Mouse (Mus musculus) layer of hippocampus, adult 2 months (tissue): ENCODE measurements around the gene Rab42. TPM values are rescaled to one million over a fixed set of nuclear protein-coding genes. Genes with fewer than 3 reads are reported as not detected.
A peak's percentile ranks its signal among the peaks of the same experiment; 100 is the strongest.

ENCODE experiments used
- DNase-seq, 2 experiments: peaks; one replicate each; pipeline ENCODE4 v3.0.0; 2022; ENCODE audit warnings: low spot score in 2 of 2
- H3K27ac ChIP-seq: fragments of 200-600 bp; 2 replicates; pipeline ENCODE4 v1.8.1; 2022
- H3K4me3 ChIP-seq: fragments of 200-600 bp; 2 replicates; pipeline ENCODE4 v1.8.1; 2022; ENCODE audit warnings: mild to moderate bottlenecking
- CTCF ChIP-seq: fragments of 200-600 bp; conservative IDR thresholded peaks from 2 replicates; pipeline ENCODE4 v1.8.1; 2022; ENCODE audit warnings: antibody characterized with exemption, mild to moderate bottlenecking, moderate library complexity
- total RNA-seq, 2 experiments: library from RNA; stranded (reverse); gene quantifications; 2 replicates each; pipeline ENCODE4 v1.2.3; 2021

The Rab42 gene
- total RNA-seq, 2 experiments from 2014 or later, result 1.2 to 2.1 TPM

DNA sequence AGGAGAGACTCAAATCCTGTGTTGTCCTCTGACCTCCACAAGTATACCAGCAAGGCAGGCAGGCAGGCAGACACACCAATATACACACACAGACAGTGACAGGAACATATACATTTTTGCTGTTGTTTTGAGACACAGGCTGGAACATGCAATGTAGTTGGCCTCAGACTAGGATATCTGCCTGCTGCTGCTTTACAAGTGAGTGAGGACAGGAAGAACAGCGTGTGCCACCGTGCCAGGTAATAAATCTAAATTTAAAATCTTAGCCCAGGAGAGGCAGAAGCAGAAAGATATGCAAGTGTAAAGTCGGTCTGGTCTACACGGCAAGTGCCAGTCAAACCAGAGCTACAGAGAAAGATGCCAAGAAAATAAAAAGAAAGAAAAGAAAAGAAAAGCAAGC, 43.9 kb downstream of the Rab42 start:
- no peak for DNase-seq
- Histone ChIP-seq H3K27ac (peak overlapping the region; percentile 96; the same call in 1 of the 2 replicates), H3K4me3 (peak overlapping the region; percentile 61; the same call in 1 of the 2 replicates)
- TF ChIP-seq CTCF, result no peak

DNA sequence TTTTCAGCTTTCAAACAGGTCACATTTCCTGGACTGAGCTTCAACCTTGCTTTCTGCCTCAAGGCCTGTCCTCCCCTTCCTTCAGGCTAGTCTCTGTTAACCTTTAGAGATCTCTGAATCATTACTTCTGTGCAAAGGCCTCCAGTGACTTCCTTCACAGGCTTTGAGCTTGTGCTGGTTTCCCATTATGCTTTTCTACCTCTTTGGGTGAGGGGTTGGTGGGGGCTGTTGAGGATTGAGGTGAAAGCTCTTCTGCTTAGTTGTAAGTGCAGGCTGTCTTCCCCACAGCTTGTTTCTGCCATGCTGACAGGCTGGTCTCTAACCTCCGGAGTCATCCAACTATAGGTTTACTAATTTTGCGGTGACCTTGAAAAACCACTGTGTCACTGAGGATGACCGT, 46.8 kb downstream of the Rab42 start:
- DNase-seq, result no peak
- no peak for TF ChIP-seq CTCF
- Histone ChIP-seq H3K4me3 (no peak overlapping the region), H3K27ac (no peak overlapping the region)

DNA sequence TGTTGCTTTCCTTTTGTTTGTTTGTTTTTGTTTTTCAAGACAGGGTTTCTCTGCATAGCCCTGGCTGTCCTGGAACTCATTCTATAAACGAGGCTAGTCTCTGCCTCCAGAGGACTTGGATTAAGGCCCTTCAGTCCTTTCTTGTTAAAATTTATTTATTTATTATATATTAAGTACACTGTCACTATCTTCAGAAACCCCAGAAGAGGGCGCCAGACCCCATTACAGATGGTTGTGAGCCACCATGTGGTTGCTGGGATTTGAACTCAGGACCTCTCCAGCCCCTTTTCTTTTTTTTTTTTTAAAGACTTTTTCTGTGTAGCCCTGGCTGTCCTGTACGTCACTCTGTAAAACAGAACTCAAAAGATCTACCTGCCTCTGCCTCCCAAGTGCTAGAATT, 48.2 kb downstream of the Rab42 start:
- Histone ChIP-seq H3K4me3 (no peak overlapping the region), H3K27ac (no peak overlapping the region)
- peak; percentile 57 for TF ChIP-seq CTCF
- DNase-seq, result no peak

DNA sequence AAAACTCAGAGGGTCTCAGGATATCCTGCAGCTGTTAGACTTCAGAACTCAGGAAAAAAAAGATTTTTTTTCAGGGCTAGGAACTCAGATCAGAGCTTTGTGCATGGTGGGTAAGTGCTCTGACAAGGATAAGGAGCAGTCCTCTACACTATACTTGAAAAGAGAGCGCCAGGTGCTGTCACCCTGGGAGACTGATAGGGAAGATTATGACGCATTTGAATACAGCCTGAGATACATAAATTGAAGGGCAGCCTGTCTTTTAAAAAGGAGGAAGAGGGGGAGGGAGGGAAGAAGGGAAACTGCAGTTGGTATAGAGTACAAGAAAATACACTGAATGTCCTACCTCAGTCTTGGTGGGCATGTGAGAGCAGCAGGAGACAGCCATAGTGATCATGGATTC, 49.6 kb downstream of the Rab42 start:
- Histone ChIP-seq H3K27ac (no peak overlapping the region), H3K4me3 (no peak overlapping the region)
- no peak for DNase-seq
- TF ChIP-seq CTCF, result no peak

DNA sequence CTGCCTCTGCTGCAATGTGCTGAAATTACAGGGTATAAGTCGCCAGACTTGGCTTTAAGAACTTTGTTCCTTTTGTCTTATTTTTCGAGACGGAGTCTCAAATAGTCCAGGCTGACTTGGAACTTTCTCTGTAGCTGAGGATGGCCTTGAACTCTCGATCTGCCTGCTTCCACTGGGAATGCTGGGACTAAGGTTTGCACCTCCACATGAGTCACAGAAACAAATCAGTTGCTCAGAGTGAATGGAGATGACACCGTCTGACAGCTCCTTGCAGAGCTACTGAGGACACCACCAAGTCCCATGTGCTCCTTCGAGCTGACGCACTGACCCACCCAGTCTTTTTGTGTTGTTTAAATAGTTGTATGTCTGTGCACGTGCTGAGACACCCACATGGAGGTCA, 50.1 kb downstream of the Rab42 start:
- no peak for TF ChIP-seq CTCF
- no peak for DNase-seq
- H3K4me3 ChIP-seq, result no peak overlapping the region
- no peak overlapping the region for H3K27ac ChIP-seq

Other genes with a start within 250 kb of the Rab42 start
- not detected for gene Gm10300, start 228.7 kb downstream of the Rab42 start, total RNA-seq
- 10 to 100 TPM; 21.5 to 23.2 TPM for gene Epb41, start 228.1 kb downstream of the Rab42 start, total RNA-seq
- gene Oprd1, start 158.9 kb downstream of the Rab42 start, total RNA-seq, result 10 to 100 TPM in 1 of 2 experiments, 1 to 10 TPM in 1; 9.2 to 10.4 TPM
- 10 to 100 TPM; 43.8 to 46.5 TPM for gene Ythdf2, start 91.1 kb downstream of the Rab42 start, total RNA-seq
- 10 to 100 TPM; 25.2 to 28.3 TPM for gene Gmeb1, start 41.8 kb downstream of the Rab42 start, total RNA-seq
- gene Taf12, start 29.0 kb downstream of the Rab42 start, total RNA-seq, result 10 to 100 TPM; 24.6 to 26.2 TPM
- gene Trnau1ap, start 26.2 kb upstream of the Rab42 start, total RNA-seq, result 10 to 100 TPM; 20.7 to 26.0 TPM
- gene Rcc1, start 50.2 kb upstream of the Rab42 start, total RNA-seq, result 10 to 100 TPM; 12.8 to 13.6 TPM
- gene Phactr4, start 119.1 kb upstream of the Rab42 start, total RNA-seq, result 10 to 100 TPM; 10.6 to 11.4 TPM
- 1 to 10 TPM; 8.7 to 9.4 TPM for gene Med18, start 160.5 kb upstream of the Rab42 start, total RNA-seq
- gene Sesn2, start 207.1 kb upstream of the Rab42 start, total RNA-seq, result 10 to 100 TPM; 13.1 to 13.3 TPM
- gene Atpif1, start 230.3 kb upstream of the Rab42 start, total RNA-seq, result 100 to 1,000 TPM; 416 to 419 TPM
- gene Dnajc8, start 232.2 kb upstream of the Rab42 start, total RNA-seq, result 10 to 100 TPM; 87.9 to 92.9 TPM